ENCODE assay signal across 36 mouse cellular contexts in the genomic region with DNA sequence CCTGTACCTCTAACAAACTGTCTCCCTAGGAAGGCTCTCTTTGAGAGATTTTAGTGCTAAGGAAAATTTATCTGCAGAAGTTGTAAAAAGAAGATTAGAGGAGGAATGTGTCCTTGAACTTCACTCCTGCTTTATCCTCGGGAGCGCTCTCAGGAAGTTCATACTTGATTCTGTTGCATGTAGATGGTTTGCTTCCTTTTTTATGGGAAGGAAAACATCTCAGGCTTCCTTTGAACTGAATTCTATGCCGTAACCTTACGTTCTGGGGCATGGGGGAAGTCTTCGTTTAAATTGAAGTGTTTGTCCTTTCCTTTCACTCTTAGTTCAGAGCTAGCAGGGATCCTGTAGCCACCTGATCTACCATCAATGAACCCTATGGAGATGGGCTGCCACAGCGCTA. TPM values are rescaled to one million over a fixed set of nuclear protein-coding genes. Genes with fewer than 3 reads are reported as not detected.
DNase-seq lines count a peak whose midpoint lies in the region; ATAC-seq and TF ChIP-seq lines count a peak whose summit lies in the region.
"Had no signal": no experiment of that assay in that cellular context is flagged by ENCODE, and none has a peak within 500 bp of the region (broad histone marks: within the 10 kb centered on the region; RNA-seq: fewer than 3 reads in every experiment).

No protein-coding gene starts in this region.

- no peak for TF ChIP-seq POLR2A in heart, adult 2 months (IDR thresholded peaks at IDR 0.05; ENCODE audit: insufficient read depth, low read depth, low read length)
- no peak for TF ChIP-seq POLR2A in lung, adult 2 months (IDR thresholded peaks at IDR 0.05; ENCODE audit: borderline replicate concordance, extremely low read depth, low read depth, low read length)
- no peak for TF ChIP-seq POLR2A in testis, adult 2 months (IDR thresholded peaks at IDR 0.05; ENCODE audit: control insufficient read depth, low read depth, low read length)

- ATAC-seq in heart, embryonic 12.5 days (ENCODE audit: insufficient number of reproducible peaks, low FRiP score), result no peak
- no peak for ATAC-seq in lung, embryonic 14.5 days (ENCODE audit: insufficient read depth)
- no peak for ATAC-seq in stomach, postnatal 0 days (ENCODE audit: low FRiP score, low TSS enrichment)
- ATAC-seq: forebrain, embryonic 15.5 days; inflammation-experienced regulatory T-cells, adult 6 months had no signal

- H3K4me1 ChIP-seq in heart, adult 2 months (ENCODE audit: control insufficient read depth, insufficient read depth, low read length), result no peaks in the 10 kb centered on the region
- H3K4me1 ChIP-seq in heart, embryonic 12.5 days (replicated peaks), result peaks cover 12% of the 10 kb centered on the region; the same call in 1 of the 2 replicates
- peaks cover 6% of the 10 kb centered on the region for H3K4me1 ChIP-seq in lung, embryonic 14.5 days (ENCODE audit: insufficient read depth)
- H3K4me1 ChIP-seq in lung, adult 2 months (ENCODE audit: control insufficient read depth, insufficient read depth, low read length), result no peaks in the 10 kb centered on the region
- peaks cover 5% of the 10 kb centered on the region; the same call in 1 of the 2 replicates for H3K4me1 ChIP-seq in testis, adult 2 months (ENCODE audit: control insufficient read depth, insufficient read depth, low read length)
- H3K4me1 ChIP-seq in stomach, postnatal 0 days (replicated peaks; ENCODE audit: control insufficient read depth, insufficient read depth), result no peaks in the 10 kb centered on the region
- H3K4me1 ChIP-seq: hindbrain, embryonic 15.5 days; liver, embryonic 13.5 days had no signal

- peaks cover 6% of the 10 kb centered on the region for H3K27me3 ChIP-seq in heart, adult 2 months (ENCODE audit: control insufficient read depth, insufficient read depth, low read length)
- peaks cover 30% of the 10 kb centered on the region for H3K27me3 ChIP-seq in heart, embryonic 12.5 days (replicated peaks)
- H3K27me3 ChIP-seq in lung, embryonic 14.5 days (ENCODE audit: insufficient read depth, low read length), result peaks cover 6% of the 10 kb centered on the region; the same call in 1 of the 2 replicates
- H3K27me3 ChIP-seq in testis, adult 2 months (ENCODE audit: control insufficient read depth, insufficient read depth, low read length), result no peaks in the 10 kb centered on the region; the same call in 1 of the 2 replicates
- 0 out of 2 replicates have a peak, but pooled peaks cover 4% of the 10 kb centered on the region for H3K27me3 ChIP-seq in stomach, postnatal 0 days (ENCODE audit: control insufficient read depth, insufficient read depth, low read length)

- H3K9ac ChIP-seq in heart, adult 2 months (ENCODE audit: low read depth, low read length), result no peak overlapping the region
- no peak overlapping the region for H3K9ac ChIP-seq in heart, embryonic 12.5 days
- H3K9ac ChIP-seq in lung, embryonic 14.5 days, result no peak overlapping the region
- no peak overlapping the region for H3K9ac ChIP-seq in stomach, postnatal 0 days (ENCODE audit: low read length)
- H3K9ac ChIP-seq: embryonic facial prominence, embryonic 13.5 days; forebrain, embryonic 15.5 days; heart, embryonic 13.5 days; hindbrain, embryonic 15.5 days; liver, embryonic 13.5 days; neural tube, embryonic 13.5 days had no signal

- no peaks in the 10 kb centered on the region for H3K36me3 ChIP-seq in heart, adult 2 months (ENCODE audit: control insufficient read depth, insufficient read depth, low read length)
- no peaks in the 10 kb centered on the region for H3K36me3 ChIP-seq in heart, embryonic 12.5 days
- no peaks in the 10 kb centered on the region for H3K36me3 ChIP-seq in lung, embryonic 14.5 days (ENCODE audit: insufficient read depth)
- H3K36me3 ChIP-seq in testis, adult 2 months (ENCODE audit: control insufficient read depth, insufficient read depth, low read length), result no peaks in the 10 kb centered on the region
- H3K36me3 ChIP-seq in stomach, postnatal 0 days (ENCODE audit: control insufficient read depth, insufficient read depth, low read length), result no peaks in the 10 kb centered on the region
- H3K36me3 ChIP-seq: embryonic facial prominence, embryonic 13.5 days; forebrain, embryonic 10.5 days; forebrain, embryonic 15.5 days; G1E; heart, embryonic 13.5 days; hindbrain, embryonic 10.5 days; hindbrain, embryonic 15.5 days; liver, embryonic 13.5 days; midbrain, embryonic 10.5 days; neural tube, embryonic 13.5 days had no signal

- no peak for DNase-seq in heart, adult 2 months
- no peak for DNase-seq in lung, embryonic 14.5 days
- DNase-seq in lung, adult 2 months, result no peak
- DNase-seq in testis, postnatal 14 days (ENCODE audit: low spot score), result no peak
- no peak for DNase-seq in stomach, postnatal 0 days (ENCODE audit: low spot score)
- no peak for DNase-seq in cerebellum, adult 9-10 months
- DNase-seq: adrenal gland, postnatal 10 days; cerebellum, adult 8-10 months; cerebellum, postnatal 36 days; gastrocnemius, adult 2 months; gastrocnemius, postnatal 36 days; heart, postnatal 10 days; kidney, postnatal 36 days; liver, embryonic 13.5 days; lung, postnatal 14 days; right cerebral cortex, postnatal 4 days; thymus, adult 2 months; thymus, postnatal 36 days had no signal

- no peaks in the 10 kb centered on the region for H3K9me3 ChIP-seq in heart, embryonic 12.5 days (replicated peaks)
- no peaks in the 10 kb centered on the region for H3K9me3 ChIP-seq in lung, embryonic 14.5 days (ENCODE audit: low read depth, low read length)
- H3K9me3 ChIP-seq in stomach, postnatal 0 days (ENCODE audit: control insufficient read depth, low read length), result no peaks in the 10 kb centered on the region
- H3K9me3 ChIP-seq: embryonic facial prominence, embryonic 13.5 days; forebrain, embryonic 10.5 days; forebrain, embryonic 15.5 days; G1E; heart, embryonic 13.5 days; hindbrain, embryonic 10.5 days; hindbrain, embryonic 15.5 days; liver, embryonic 13.5 days; midbrain, embryonic 10.5 days; neural tube, embryonic 13.5 days had no signal

- TF ChIP-seq CTCF in heart, adult 2 months (IDR thresholded peaks at IDR 0.05), result no peak
- TF ChIP-seq CTCF in lung, embryonic 14.5 days (IDR thresholded peaks at IDR 0.05; ENCODE audit: low read depth), result no peak
- TF ChIP-seq CTCF in lung, adult 2 months (IDR thresholded peaks at IDR 0.05; ENCODE audit: insufficient read depth, low read length), result no peak
- TF ChIP-seq CTCF in testis, adult 2 months (IDR thresholded peaks at IDR 0.05; ENCODE audit: control insufficient read depth, insufficient read depth, insufficient replicate concordance, low read depth, low read length), result no peak
- no peak for TF ChIP-seq CTCF in stomach, postnatal 0 days (IDR thresholded peaks at IDR 0.05; ENCODE audit: low read depth)

- intact Hi-C loops in heart, adult 2 months (cut with DNase I), result loop anchor here (10.0 kb wide), 1 partner anchor 52 kb away; no protein-coding TSS in a partner anchor

- H3K4me3 ChIP-seq in heart, adult 2 months, result no peak overlapping the region
- no peak overlapping the region for H3K4me3 ChIP-seq in heart, embryonic 12.5 days
- H3K4me3 ChIP-seq in lung, embryonic 14.5 days (ENCODE audit: low read depth, low read length), result no peak overlapping the region
- no peak overlapping the region for H3K4me3 ChIP-seq in lung, adult 2 months (replicated peaks; ENCODE audit: extremely low read depth, low read depth, low read length)
- no peak overlapping the region for H3K4me3 ChIP-seq in testis, adult 2 months (ENCODE audit: control insufficient read depth, low read depth, low read length)
- H3K4me3 ChIP-seq in stomach, postnatal 0 days (ENCODE audit: low read depth, low read length), result peak overlapping the region; percentile 6; the same call in 1 of the 2 replicates
- H3K4me3 ChIP-seq: embryonic facial prominence, embryonic 13.5 days; forebrain, embryonic 10.5 days; forebrain, embryonic 15.5 days; gastrocnemius, adult 2 months; heart, embryonic 13.5 days; hindbrain, embryonic 10.5 days; hindbrain, embryonic 15.5 days; layer of hippocampus, adult 2 months; liver, embryonic 13.5 days; midbrain, embryonic 10.5 days; myocyte; neural tube, embryonic 13.5 days had no signal

- TF ChIP-seq EP300 in heart, adult 2 months (IDR thresholded peaks at IDR 0.05; ENCODE audit: insufficient read depth, low read depth, low read length), result no peak
- no peak for TF ChIP-seq EP300 in stomach, postnatal 0 days (optimal IDR thresholded peaks at IDR 0.05)

- peak overlapping the region; percentile 38; the same call in 1 of the 2 replicates for H3K27ac ChIP-seq in heart, adult 2 months
- H3K27ac ChIP-seq in heart, embryonic 12.5 days (ENCODE audit: poor library complexity, severe bottlenecking), result no peak overlapping the region
- peak overlapping the region; percentile 8; the same call in 1 of the 2 replicates for H3K27ac ChIP-seq in lung, embryonic 14.5 days (ENCODE audit: low read depth)
- H3K27ac ChIP-seq in testis, adult 2 months (ENCODE audit: control insufficient read depth, insufficient read depth, low read depth, low read length), result peak overlapping the region; percentile 46; the same call in 1 of the 2 replicates
- peak overlapping the region; percentile 71 for H3K27ac ChIP-seq in stomach, postnatal 0 days (replicated peaks)
- H3K27ac ChIP-seq: embryonic facial prominence, embryonic 13.5 days; forebrain, embryonic 10.5 days; forebrain, embryonic 15.5 days; gastrocnemius, adult 2 months; heart, embryonic 13.5 days; hindbrain, embryonic 10.5 days; hindbrain, embryonic 15.5 days; layer of hippocampus, adult 2 months; liver, embryonic 13.5 days; midbrain, embryonic 10.5 days; neural tube, embryonic 13.5 days had no signal

- no peaks in the 10 kb centered on the region for H3K79me2 ChIP-seq in heart, adult 2 months (replicated peaks; ENCODE audit: control insufficient read depth, insufficient read depth, low read length)

- WGBS in heart, adult 2 months, result 29% methylated on average over 6 of the region's 6 CpGs
- 28% methylated on average over 6 of the region's 6 CpGs for WGBS in heart, embryonic 12.5 days
- WGBS in lung, embryonic 14.5 days, result 19% methylated on average over 6 of the region's 6 CpGs
- 21% methylated on average over 6 of the region's 6 CpGs for WGBS in lung, adult 2 months
- WGBS in stomach, postnatal 0 days, result 22% methylated on average over 6 of the region's 6 CpGs

- no peak overlapping the region for H3K4me2 ChIP-seq in heart, embryonic 12.5 days
- H3K4me2 ChIP-seq in lung, embryonic 14.5 days, result peak overlapping the region; percentile 58
- peak overlapping the region; percentile 40 for H3K4me2 ChIP-seq in stomach, postnatal 0 days (replicated peaks; ENCODE audit: low read depth)
- H3K4me2 ChIP-seq: embryonic facial prominence, embryonic 13.5 days; forebrain, embryonic 15.5 days; heart, embryonic 13.5 days; hindbrain, embryonic 15.5 days; liver, embryonic 13.5 days; neural tube, embryonic 13.5 days had no signal

RNA-seq across cellular contexts. Expression of a gene that starts 2.9 kb away (rescaled TPM):
- 1 to 10 TPM; 8.4 to 9.6 TPM for total RNA-seq in heart, adult 2 months (2021)
- polyA plus RNA-seq in heart, adult 2 months (2012; rRNA removed), result 29.6 and 32.3 TPM in 2 replicates
- polyA plus RNA-seq in heart, embryonic 12.5 days (2016; fragmentation: Nextera tagmentation; extraction: Ambion mirVana), result 74.5 and 76.6 TPM in 2 replicates
- polyA plus RNA-seq in lung, embryonic 14.5 days (2014; fragmentation: Nextera tagmentation; extraction: Ambion mirVana), result 227 and 238 TPM in 2 replicates
- 190 and 228 TPM in 2 replicates for polyA plus RNA-seq in lung, adult 2 months (2012; rRNA removed)
- polyA plus RNA-seq in testis, adult 2 months (2012; rRNA removed), result 11.2 and 12.4 TPM in 2 replicates
- 95.3 and 95.5 TPM in 2 replicates for polyA plus RNA-seq in stomach, postnatal 0 days (2015; fragmentation: Nextera tagmentation; extraction: Ambion mirVana)
- total RNA-seq: G1E; gastrocnemius, adult 2 months; gastrocnemius, postnatal 36 days; layer of hippocampus, adult 2 months; left cerebral cortex, adult 8-10 months; left cerebral cortex, postnatal 36 days; megakaryocyte progenitor cell, adult 5-6 weeks; midbrain, postnatal 0 days had no signal
- polyA plus RNA-seq: forebrain, embryonic 10.5 days; G1E; midbrain, embryonic 10.5 days; midbrain, postnatal 0 days; myocyte had no signal
